Mouse (Mus musculus): ENCODE data around the gene Odf3l2. TPM values are rescaled to one million over a fixed set of nuclear protein-coding genes. Genes with fewer than 3 reads are reported as not detected.

Gene Odf3l2
- polyA plus RNA-seq, 1 experiment, result not detected

GRCm38 (mm10) chr10:79626156-79626555, 19.4 kb downstream of the Odf3l2 start:
- Histone ChIP-seq H3K36me3 (ENCODE audit: control insufficient read depth, insufficient read depth, low read length, poor library complexity, severe bottlenecking) (no peaks in the 10 kb centered on the region), H3K27ac (ENCODE audit: insufficient read depth, low read length) (no peak overlapping the region), H3K27me3 (ENCODE audit: control insufficient read depth, insufficient read depth, low read length, poor library complexity, severe bottlenecking) (no peaks in the 10 kb centered on the region), H3K9me3 (replicated peaks; ENCODE audit: control insufficient read depth, insufficient read depth, low read length, poor library complexity, severe bottlenecking) (no peaks in the 10 kb centered on the region), H3K4me1 (ENCODE audit: control insufficient read depth, insufficient read depth, low read length) (no peaks in the 10 kb centered on the region), H3K4me3 (ENCODE audit: low read depth, low read length) (no peak overlapping the region), H3K9ac (ENCODE audit: low read depth, poor library complexity, severe bottlenecking) (no peak overlapping the region)
- no peak for TF ChIP-seq POLR2A (IDR thresholded peaks at IDR 0.05; ENCODE audit: insufficient read depth, low read length)
- no peak for TF ChIP-seq EP300 (IDR thresholded peaks at IDR 0.05; ENCODE audit: insufficient read depth, low read depth, low read length)
- no peak for TF ChIP-seq CTCF (IDR thresholded peaks at IDR 0.05; ENCODE audit: low read depth, low read length)

GRCm38 (mm10) chr10:79625398-79625797, 20.1 kb downstream of the Odf3l2 start:
- TF ChIP-seq EP300 (IDR thresholded peaks at IDR 0.05; ENCODE audit: insufficient read depth, low read depth, low read length), result no peak
- TF ChIP-seq CTCF (IDR thresholded peaks at IDR 0.05; ENCODE audit: low read depth, low read length), result no peak
- no peak for TF ChIP-seq POLR2A (IDR thresholded peaks at IDR 0.05; ENCODE audit: insufficient read depth, low read length)
- H3K36me3 ChIP-seq (ENCODE audit: control insufficient read depth, insufficient read depth, low read length, poor library complexity, severe bottlenecking), result no peaks in the 10 kb centered on the region

GRCm38 (mm10) chr10:79623950-79624349, 21.6 kb downstream of the Odf3l2 start:
- Histone ChIP-seq H3K4me3 (ENCODE audit: low read depth, low read length) (no peak overlapping the region), H3K9ac (ENCODE audit: low read depth, poor library complexity, severe bottlenecking) (no peak overlapping the region), H3K4me1 (ENCODE audit: control insufficient read depth, insufficient read depth, low read length) (no peaks in the 10 kb centered on the region), H3K36me3 (ENCODE audit: control insufficient read depth, insufficient read depth, low read length, poor library complexity, severe bottlenecking) (no peaks in the 10 kb centered on the region), H3K27ac (ENCODE audit: insufficient read depth, low read length) (no peak overlapping the region), H3K9me3 (replicated peaks; ENCODE audit: control insufficient read depth, insufficient read depth, low read length, poor library complexity, severe bottlenecking) (no peaks in the 10 kb centered on the region), H3K27me3 (ENCODE audit: control insufficient read depth, insufficient read depth, low read length, poor library complexity, severe bottlenecking) (no peaks in the 10 kb centered on the region)
- TF ChIP-seq POLR2A (IDR thresholded peaks at IDR 0.05; ENCODE audit: insufficient read depth, low read length) (no peak), EP300 (IDR thresholded peaks at IDR 0.05; ENCODE audit: insufficient read depth, low read depth, low read length) (no peak), CTCF (IDR thresholded peaks at IDR 0.05; ENCODE audit: low read depth, low read length) (no peak)

More at GRCm38 (mm10) chr10:79625398-79625797, 20.1 kb downstream of the Odf3l2 start:
- Histone ChIP-seq H3K9me3 (replicated peaks; ENCODE audit: control insufficient read depth, insufficient read depth, low read length, poor library complexity, severe bottlenecking) (no peaks in the 10 kb centered on the region), H3K27ac (ENCODE audit: insufficient read depth, low read length) (no peak overlapping the region), H3K4me1 (ENCODE audit: control insufficient read depth, insufficient read depth, low read length) (no peaks in the 10 kb centered on the region), H3K9ac (ENCODE audit: low read depth, poor library complexity, severe bottlenecking) (no peak overlapping the region), H3K27me3 (ENCODE audit: control insufficient read depth, insufficient read depth, low read length, poor library complexity, severe bottlenecking) (no peaks in the 10 kb centered on the region), H3K4me3 (ENCODE audit: low read depth, low read length) (no peak overlapping the region)

- no peak for TF ChIP-seq CTCF (IDR thresholded peaks at IDR 0.05; ENCODE audit: low read depth, low read length)
- TF ChIP-seq POLR2A (IDR thresholded peaks at IDR 0.05; ENCODE audit: insufficient read depth, low read length), result no peak
- no peak for TF ChIP-seq EP300 (IDR thresholded peaks at IDR 0.05; ENCODE audit: insufficient read depth, low read depth, low read length)
- Histone ChIP-seq H3K9ac (ENCODE audit: low read depth, poor library complexity, severe bottlenecking) (no peak overlapping the region), H3K36me3 (ENCODE audit: control insufficient read depth, insufficient read depth, low read length, poor library complexity, severe bottlenecking) (no peaks in the 10 kb centered on the region), H3K9me3 (replicated peaks; ENCODE audit: control insufficient read depth, insufficient read depth, low read length, poor library complexity, severe bottlenecking) (no peaks in the 10 kb centered on the region), H3K27ac (ENCODE audit: insufficient read depth, low read length) (no peak overlapping the region), H3K4me1 (ENCODE audit: control insufficient read depth, insufficient read depth, low read length) (no peaks in the 10 kb centered on the region), H3K4me3 (ENCODE audit: low read depth, low read length) (no peak overlapping the region), H3K27me3 (ENCODE audit: control insufficient read depth, insufficient read depth, low read length, poor library complexity, severe bottlenecking) (no peaks in the 10 kb centered on the region)
Measured at GRCm38 (mm10) chr10:79616376-79616775, 29.2 kb downstream of the Odf3l2 start.

- Histone ChIP-seq H3K9me3 (replicated peaks; ENCODE audit: control insufficient read depth, insufficient read depth, low read length, poor library complexity, severe bottlenecking) (no peaks in the 10 kb centered on the region), H3K36me3 (ENCODE audit: control insufficient read depth, insufficient read depth, low read length, poor library complexity, severe bottlenecking) (no peaks in the 10 kb centered on the region), H3K27ac (ENCODE audit: insufficient read depth, low read length) (no peak overlapping the region), H3K9ac (ENCODE audit: low read depth, poor library complexity, severe bottlenecking) (no peak overlapping the region), H3K4me1 (ENCODE audit: control insufficient read depth, insufficient read depth, low read length) (no peaks in the 10 kb centered on the region), H3K4me3 (ENCODE audit: low read depth, low read length) (no peak overlapping the region), H3K27me3 (ENCODE audit: control insufficient read depth, insufficient read depth, low read length, poor library complexity, severe bottlenecking) (no peaks in the 10 kb centered on the region)
- TF ChIP-seq EP300 (IDR thresholded peaks at IDR 0.05; ENCODE audit: insufficient read depth, low read depth, low read length), result no peak
- TF ChIP-seq POLR2A (IDR thresholded peaks at IDR 0.05; ENCODE audit: insufficient read depth, low read length), result no peak
- TF ChIP-seq CTCF (IDR thresholded peaks at IDR 0.05; ENCODE audit: low read depth, low read length), result no peak
Measured at GRCm38 (mm10) chr10:79615860-79616259, 29.7 kb downstream of the Odf3l2 start.

GRCm38 (mm10) chr10:79614305-79614643, 31.3 kb downstream of the Odf3l2 start:
- no peak overlapping the region; the same call in 1 of the 2 replicates for H3K4me3 ChIP-seq (ENCODE audit: low read depth, low read length)
- H3K27me3 ChIP-seq (ENCODE audit: control insufficient read depth, insufficient read depth, low read length, poor library complexity, severe bottlenecking), result no peaks in the 10 kb centered on the region
- H3K36me3 ChIP-seq (ENCODE audit: control insufficient read depth, insufficient read depth, low read length, poor library complexity, severe bottlenecking), result no peaks in the 10 kb centered on the region
- no peak overlapping the region for H3K27ac ChIP-seq (ENCODE audit: insufficient read depth, low read length)
- H3K4me1 ChIP-seq (ENCODE audit: control insufficient read depth, insufficient read depth, low read length), result no peaks in the 10 kb centered on the region
- H3K9me3 ChIP-seq (replicated peaks; ENCODE audit: control insufficient read depth, insufficient read depth, low read length, poor library complexity, severe bottlenecking), result no peaks in the 10 kb centered on the region
- no peak overlapping the region for H3K9ac ChIP-seq (ENCODE audit: low read depth, poor library complexity, severe bottlenecking)
- TF ChIP-seq CTCF (IDR thresholded peaks at IDR 0.05; ENCODE audit: low read depth, low read length) (no peak), POLR2A (IDR thresholded peaks at IDR 0.05; ENCODE audit: insufficient read depth, low read length) (no peak), EP300 (IDR thresholded peaks at IDR 0.05; ENCODE audit: insufficient read depth, low read depth, low read length) (no peak)

Measured in ES-Bruce4 (cell line).